In genomic region chr9:67768843-67769242, GRCm38 (mm10) we compare ENCODE assay signal across 20 mouse cellular contexts. TPM values are rescaled to one million over a fixed set of nuclear protein-coding genes. Genes with fewer than 3 reads are reported as not detected.
"Had no signal": no experiment of that assay in that cellular context is flagged by ENCODE, and none has a peak within 500 bp of the region (broad histone marks: within the 10 kb centered on the region; RNA-seq: fewer than 3 reads in every experiment).

No protein-coding gene starts in this region.

- ATAC-seq: liver, postnatal 0 days; lung, postnatal 0 days; midbrain, embryonic 13.5 days; midbrain, embryonic 15.5 days had no signal

- DNase-seq: liver, postnatal 0 days; lung, adult 2 months; lung, postnatal 14 days; lung, postnatal 36 days; right cerebral cortex, postnatal 14 days; thymus, adult 18-20 months; thymus, postnatal 14 days; thymus, postnatal 36 days had no signal

- H3K27ac ChIP-seq: lung, embryonic 15.5 days; macrophage; midbrain, embryonic 13.5 days; midbrain, embryonic 15.5 days; neural tube, embryonic 12.5 days; stomach, embryonic 15.5 days; stomach, postnatal 0 days had no signal

- H3K4me3 ChIP-seq: lung, embryonic 15.5 days; megakaryocyte, embryonic 14.5 days; midbrain, embryonic 13.5 days; midbrain, embryonic 15.5 days; neural tube, embryonic 12.5 days; stomach, embryonic 15.5 days had no signal

RNA-seq across cellular contexts. Expression of gene C2cd4b, which starts 9.6 kb away (rescaled TPM):
- total RNA-seq: megakaryocyte progenitor cell, adult 5-6 weeks; monocyte, adult 5-6 weeks; neutrophil, adult 5-6 weeks had no signal
